14 mouse cellular contexts compared by ENCODE assay signal in the genomic region with DNA sequence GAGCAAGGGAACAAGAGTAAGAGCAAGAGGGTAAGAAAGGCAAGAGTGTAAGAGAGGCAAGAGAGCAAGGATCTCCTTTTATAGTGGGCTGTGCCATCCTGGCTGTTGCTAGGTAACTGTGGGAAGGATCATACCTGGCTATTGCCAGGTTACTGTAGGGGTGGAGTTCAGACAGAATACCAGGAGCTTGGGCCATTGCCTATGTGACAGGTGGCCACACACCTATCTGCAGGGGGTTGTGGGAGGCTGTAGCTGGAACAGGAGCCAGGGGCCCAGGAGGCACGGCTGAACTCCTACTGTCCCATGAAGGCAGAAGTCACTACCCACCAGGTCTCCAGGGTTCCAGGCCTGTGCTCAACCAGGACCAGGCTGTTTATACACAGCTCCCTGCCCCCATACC.
"Had no signal": no experiment of that assay in that cellular context is flagged by ENCODE, and none has a peak within 500 bp of the region (broad histone marks: within the 10 kb centered on the region; RNA-seq: fewer than 3 reads in every experiment).

No protein-coding gene starts in this region.

- ATAC-seq: liver, postnatal 0 days had no signal

- H3K4me3 ChIP-seq: kidney, embryonic 15.5 days; limb, embryonic 10.5 days; liver, embryonic 13.5 days; lung, embryonic 15.5 days; midbrain, embryonic 12.5 days; myocyte; neural tube, embryonic 15.5 days had no signal

- H3K4me2 ChIP-seq: kidney, embryonic 15.5 days; liver, embryonic 13.5 days; lung, embryonic 15.5 days; midbrain, embryonic 12.5 days; neural tube, embryonic 15.5 days had no signal

- H3K4me1 ChIP-seq: kidney, embryonic 15.5 days; limb, embryonic 10.5 days; liver, embryonic 13.5 days; lung, embryonic 15.5 days; midbrain, embryonic 12.5 days; neural tube, embryonic 15.5 days had no signal

- H3K27me3 ChIP-seq: kidney, embryonic 15.5 days; liver, embryonic 13.5 days; lung, embryonic 15.5 days; midbrain, embryonic 12.5 days; neural tube, embryonic 15.5 days had no signal

- DNase-seq: kidney, postnatal 14 days; liver, embryonic 13.5 days; liver, postnatal 0 days; lung, postnatal 14 days; right cerebral cortex, adult 18-20 months; thymus, adult 18-20 months; thymus, postnatal 14 days had no signal

- H3K36me3 ChIP-seq: kidney, embryonic 15.5 days; limb, embryonic 10.5 days; liver, embryonic 13.5 days; lung, embryonic 15.5 days; midbrain, embryonic 12.5 days; neural tube, embryonic 15.5 days had no signal

- H3K9ac ChIP-seq: kidney, embryonic 15.5 days; liver, embryonic 13.5 days; liver, postnatal 0 days; lung, embryonic 15.5 days; midbrain, embryonic 12.5 days; neural tube, embryonic 15.5 days had no signal

- H3K9me3 ChIP-seq: kidney, embryonic 15.5 days; limb, embryonic 10.5 days; liver, embryonic 13.5 days; lung, embryonic 15.5 days; midbrain, embryonic 12.5 days; neural tube, embryonic 15.5 days had no signal

- H3K27ac ChIP-seq: kidney, embryonic 15.5 days; limb, embryonic 10.5 days; liver, embryonic 13.5 days; lung, embryonic 15.5 days; macrophage; midbrain, embryonic 12.5 days; neural tube, embryonic 15.5 days had no signal
